Mouse (Mus musculus): ENCODE measurements around the gene Cd164.

Cd164 gene

DNA sequence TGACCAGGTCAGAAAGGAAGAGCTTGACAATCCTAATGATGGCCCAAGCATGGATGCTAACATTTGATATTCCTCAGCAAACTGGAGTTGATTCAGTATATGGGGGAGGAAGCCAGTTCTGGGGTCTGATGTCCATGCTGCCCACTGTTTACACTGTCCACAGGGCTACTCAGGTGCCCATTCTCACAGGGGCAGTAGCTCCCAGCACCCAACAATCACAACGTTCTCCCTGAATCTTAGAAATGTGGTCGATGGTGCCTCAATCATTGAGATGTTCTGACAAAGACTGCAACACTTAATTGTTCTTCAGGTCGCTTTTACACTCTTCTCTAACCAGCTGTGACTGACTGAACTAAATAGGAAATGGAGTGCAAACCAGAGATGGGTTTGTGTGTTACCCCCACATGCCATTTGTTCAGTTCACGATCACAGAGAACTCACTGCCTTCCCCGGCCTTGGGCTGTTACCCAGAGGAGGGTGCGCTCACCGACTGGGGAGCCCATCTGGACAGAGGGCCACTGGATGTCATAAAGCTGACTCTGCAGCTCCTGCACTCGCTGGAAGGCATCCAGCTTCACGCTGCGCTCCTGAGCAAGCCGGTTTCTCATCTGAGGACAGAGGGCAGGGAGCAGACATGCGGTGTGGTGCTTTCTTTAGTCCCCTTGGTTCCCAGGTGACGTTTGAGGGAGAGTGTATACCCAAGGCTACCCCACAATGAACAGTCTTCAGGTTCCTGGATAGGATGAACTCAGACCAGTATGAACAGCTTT is 27.4 kb downstream of the Cd164 start:
- no peak for DNase-seq (ENCODE audit: low spot score in 2 of 2)

DNA sequence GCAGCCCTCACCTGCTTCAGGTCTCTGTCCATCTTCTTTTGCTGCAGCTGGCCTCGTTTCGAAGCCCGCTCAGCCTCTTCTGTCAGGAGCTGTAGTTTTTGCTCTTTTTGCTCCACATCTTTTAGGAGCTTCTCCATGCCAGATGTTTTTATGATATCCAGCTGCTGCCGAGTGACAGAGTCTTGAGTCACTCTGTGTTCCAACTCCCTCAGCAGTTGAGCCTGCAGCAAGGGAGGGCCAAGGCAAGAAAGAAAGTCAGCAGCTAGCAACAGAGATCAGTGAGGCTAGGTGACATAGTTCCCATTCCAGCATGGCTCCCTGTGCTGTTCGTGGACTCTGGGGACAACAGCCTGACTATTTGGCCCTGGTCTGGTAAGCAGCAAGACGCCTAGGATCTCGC is 31.5 kb downstream of the Cd164 start:
- DNase-seq (ENCODE audit: low spot score in 2 of 2): no peak

DNA sequence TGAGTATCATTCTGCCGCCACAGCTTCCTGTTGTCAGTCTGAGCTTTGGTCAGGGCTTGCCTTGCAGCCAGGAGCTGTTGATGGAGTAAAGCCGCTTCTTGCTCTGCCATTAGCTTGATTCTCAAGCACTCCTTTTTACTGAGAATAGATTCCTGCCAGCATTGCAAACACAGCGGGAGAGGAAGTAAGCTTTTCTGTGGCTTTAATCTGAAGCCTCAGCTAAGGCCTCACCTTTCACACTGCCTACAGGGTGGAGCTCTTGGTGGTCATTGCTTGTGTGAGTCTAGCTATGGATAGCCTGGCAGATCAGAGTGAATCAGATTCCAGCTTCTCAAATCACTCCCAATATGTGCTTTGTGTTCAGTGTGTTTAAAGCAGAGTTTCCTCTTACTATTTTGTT is 33.1 kb downstream of the Cd164 start:
- DNase-seq (ENCODE audit: low spot score in 2 of 2): peak; percentile 15 to 33

DNA sequence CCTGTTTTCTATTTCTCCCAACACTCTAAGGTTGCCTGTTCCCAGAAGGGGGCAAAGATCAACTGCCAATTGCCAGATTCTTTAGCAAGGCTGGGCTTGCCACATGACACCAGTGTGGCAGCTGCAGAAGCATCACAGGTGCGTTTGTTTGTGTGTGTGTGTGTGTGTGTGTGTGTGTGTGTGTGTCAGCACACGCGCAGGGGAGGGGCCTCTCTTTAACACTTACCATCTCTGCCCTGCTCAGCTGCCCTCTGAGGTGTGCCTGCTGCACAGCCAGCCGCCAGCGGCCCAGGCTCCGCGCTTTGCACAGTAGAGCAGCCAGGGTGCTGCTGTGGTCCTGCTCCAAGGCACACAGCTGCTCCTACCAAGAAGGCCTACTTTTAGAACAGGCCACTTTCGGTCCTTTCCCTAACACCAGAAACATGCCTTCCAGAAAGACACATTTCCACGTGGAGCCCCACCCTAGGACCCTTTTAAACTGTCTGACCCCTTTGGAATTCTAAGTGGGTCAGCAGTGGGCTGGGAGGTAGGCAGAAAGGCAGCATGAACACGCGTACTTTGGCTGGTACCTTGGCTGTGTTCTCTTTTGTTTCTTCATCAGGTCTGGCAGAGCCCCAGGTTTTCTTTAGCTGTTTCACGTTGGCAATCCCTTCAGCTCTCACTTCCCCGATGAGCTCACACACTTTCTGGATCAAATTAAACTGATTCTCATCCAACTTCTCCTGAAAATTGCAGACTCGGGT is 33.8 kb downstream of the Cd164 start:
- DNase-seq (ENCODE audit: low spot score in 2 of 2): peak; percentile 89 to 92

DNA sequence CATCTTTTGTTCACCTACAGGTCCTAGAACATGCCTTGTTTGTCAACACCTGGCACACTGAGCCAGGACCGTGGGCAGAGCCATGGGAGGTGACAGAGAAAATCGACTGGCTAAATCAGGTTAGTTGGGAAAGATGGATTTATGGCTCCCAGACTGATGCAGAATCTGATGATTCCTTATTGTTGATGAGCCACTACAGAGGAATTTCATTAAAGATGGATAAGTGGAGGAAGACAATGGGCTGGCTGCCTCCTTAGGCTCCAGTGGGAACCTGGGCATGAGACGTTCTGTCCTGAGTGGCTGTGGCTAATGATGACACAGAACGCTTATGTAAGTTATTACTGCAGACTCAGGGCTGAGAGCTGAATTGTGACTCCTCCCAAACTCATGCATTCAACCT is 34.5 kb downstream of the Cd164 start:
- no peak for DNase-seq (ENCODE audit: low spot score in 2 of 2)

DNA sequence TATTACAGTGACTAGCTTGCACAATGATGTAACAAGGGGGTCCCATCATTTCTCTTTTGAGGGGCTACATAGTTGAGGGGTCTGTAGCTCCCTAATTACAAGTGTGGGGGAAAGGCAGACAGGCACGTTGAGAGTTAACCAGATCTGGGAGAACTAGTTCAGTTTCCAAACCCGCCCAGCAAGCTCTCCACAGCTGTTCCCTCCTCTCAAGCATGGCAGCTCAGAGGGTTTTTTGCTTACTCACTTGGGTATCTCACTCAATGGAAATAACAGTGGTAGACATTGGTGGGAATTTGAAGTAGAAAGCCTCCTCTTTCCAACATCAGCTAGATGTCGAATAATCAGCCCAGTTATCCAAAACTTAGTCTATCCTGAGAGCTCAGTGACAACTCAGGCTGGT is 35.9 kb downstream of the Cd164 start:
- no peak for DNase-seq (ENCODE audit: low spot score in 2 of 2)

DNA sequence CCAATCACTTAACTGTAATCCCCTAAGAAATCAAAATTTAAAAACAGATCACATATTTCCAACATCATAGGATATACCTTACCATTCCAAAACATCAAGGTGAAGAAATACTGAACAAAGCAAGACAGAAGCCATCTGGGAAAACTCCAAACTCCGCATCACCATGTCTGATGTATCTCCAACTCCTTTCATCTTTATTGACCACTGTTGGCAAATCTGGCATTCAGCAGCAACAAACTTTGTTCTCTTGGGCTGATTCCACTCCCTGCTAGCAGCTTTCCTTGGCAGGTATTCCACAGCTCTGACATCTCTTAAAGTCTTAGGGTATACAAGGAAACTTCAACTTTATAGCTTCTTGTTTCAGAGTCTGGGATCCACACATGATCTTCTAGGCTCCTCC is 39.2 kb downstream of the Cd164 start:
- DNase-seq (ENCODE audit: low spot score in 2 of 2): no peak

DNA sequence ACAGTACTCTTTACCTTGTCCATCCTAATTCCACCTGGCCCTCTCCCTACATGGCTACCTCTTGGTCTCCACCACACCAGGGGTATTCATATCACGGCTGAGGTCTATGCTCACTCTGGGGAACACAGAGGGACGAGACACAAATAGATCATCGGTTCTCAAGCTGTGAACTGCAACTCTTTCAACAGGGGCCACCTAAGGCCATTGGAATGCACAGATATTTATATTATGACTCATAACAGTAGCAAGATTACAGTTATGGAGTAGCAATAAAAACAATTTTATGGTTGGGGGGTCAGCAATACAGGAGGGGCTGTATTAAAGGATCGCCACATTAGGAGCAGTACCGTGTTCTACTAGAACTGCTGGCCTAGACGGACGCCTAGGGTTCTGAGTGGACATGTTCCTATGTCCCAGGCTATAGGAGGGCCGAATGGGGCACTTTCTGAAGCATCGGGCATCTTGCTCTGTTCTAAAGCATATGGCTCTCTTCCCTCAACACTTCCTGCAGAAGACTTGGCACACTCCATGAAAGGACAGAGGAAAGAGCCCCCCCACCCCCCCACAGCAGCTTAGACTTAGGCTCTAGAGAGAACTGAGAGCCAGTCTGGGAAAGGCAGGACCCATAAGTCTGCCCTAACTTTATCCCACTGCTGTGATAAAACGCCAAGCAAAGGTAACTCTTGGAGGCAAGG is 42.6 kb downstream of the Cd164 start:
- no peak for DNase-seq (ENCODE audit: low spot score in 2 of 2)

DNA sequence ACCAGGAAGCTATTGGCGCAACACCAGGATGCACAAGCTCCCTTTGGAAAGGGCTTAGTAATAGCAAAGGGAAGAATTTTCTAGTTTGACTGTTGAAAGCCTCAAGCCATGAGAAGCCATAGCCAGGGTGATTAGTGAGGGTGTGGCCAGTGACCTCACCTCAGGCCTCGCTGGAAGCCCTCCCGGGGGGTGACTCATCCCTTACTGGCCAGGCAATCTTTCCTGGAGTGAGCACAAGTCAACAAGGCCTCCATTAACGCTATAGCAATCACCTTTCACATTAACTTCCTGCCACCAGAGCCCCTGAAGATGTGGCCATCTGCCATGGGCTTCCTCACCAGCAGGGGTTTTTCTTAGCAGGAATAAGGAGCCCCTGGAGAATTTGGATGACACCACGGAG is 45.9 kb downstream of the Cd164 start:
- no peak for DNase-seq (ENCODE audit: low spot score in 2 of 2)

DNA sequence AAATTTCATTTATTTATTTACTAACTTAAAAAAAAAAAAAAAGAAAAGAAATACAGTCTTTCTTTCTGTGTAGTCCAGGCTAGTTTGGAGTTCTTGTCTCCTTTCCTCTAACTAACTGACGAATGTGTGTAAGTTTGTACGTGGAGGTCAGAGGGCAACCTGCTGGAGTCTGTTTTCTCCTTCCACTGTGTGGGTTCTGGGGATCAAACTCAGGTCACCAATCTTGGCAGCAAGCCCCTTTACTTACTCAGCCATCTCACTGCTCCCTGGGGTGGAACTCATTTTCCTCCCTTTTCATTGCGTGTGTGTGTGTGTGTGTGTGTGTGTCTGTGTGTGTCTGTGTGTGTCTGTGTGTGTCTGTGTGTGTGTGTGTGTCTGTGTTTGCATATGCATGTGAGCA is 49.1 kb downstream of the Cd164 start:
- DNase-seq (ENCODE audit: low spot score in 2 of 2): no peak

DNA sequence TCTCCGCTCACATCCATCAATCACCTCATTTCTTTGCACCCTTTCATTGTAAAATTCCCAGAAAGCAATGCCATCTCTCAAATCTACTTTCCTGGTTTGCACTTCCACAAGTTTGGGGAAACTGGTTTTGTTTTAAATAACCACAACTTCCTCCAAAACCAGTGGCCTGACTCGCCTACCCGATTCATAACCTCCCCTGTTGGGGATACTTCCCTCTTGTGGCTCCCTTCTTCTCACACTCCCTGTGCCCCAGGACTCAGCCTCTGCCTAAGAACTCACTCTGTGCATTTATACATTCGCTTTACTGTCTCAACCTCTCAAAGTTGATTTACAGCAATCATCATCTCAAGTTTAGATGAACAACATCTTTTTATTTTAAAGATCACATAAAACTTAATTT is 51.9 kb downstream of the Cd164 start:
- no peak for DNase-seq (ENCODE audit: low spot score in 2 of 2)

DNA sequence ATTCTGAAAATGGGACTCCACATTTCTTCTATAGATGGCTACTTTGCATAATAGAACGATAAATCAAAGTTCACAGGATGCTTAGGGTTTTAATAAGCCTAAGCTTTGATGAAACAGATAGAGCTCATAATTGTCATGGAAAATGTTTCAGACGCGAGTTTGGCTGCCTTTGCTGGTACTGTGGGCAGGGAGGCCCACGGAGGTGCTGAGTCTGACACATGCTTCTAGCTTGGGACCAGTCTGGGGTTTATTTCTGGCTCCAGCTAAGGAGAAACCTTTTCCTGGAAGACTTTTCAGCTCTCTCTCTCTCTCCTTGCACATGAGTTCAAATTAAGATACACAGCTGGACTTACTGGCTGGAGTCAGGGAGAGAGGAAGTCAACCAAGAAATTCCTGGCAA is 53.1 kb downstream of the Cd164 start:
- no peak for DNase-seq (ENCODE audit: low spot score in 2 of 2)

DNA sequence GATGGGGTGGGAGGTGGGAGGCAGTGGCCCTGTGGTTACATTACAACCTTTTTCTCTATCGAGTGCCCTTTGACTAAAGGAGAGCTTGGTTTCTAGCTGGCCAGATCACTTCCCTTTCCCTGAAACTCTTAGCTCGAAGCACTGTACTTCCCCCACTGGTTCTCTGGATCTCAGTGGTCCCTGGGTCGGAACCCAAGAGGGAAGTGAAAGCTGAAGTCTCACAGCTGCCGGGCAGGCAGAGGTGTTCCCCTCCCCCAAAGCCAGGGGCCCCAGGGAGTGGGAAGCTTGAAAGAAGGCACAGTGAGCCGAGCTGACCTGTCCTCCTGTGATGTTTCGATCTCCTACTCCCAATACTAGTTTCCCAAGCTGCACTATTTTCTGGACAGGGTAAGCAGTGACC is 54.0 kb downstream of the Cd164 start:
- DNase-seq (ENCODE audit: low spot score in 2 of 2): no peak

DNA sequence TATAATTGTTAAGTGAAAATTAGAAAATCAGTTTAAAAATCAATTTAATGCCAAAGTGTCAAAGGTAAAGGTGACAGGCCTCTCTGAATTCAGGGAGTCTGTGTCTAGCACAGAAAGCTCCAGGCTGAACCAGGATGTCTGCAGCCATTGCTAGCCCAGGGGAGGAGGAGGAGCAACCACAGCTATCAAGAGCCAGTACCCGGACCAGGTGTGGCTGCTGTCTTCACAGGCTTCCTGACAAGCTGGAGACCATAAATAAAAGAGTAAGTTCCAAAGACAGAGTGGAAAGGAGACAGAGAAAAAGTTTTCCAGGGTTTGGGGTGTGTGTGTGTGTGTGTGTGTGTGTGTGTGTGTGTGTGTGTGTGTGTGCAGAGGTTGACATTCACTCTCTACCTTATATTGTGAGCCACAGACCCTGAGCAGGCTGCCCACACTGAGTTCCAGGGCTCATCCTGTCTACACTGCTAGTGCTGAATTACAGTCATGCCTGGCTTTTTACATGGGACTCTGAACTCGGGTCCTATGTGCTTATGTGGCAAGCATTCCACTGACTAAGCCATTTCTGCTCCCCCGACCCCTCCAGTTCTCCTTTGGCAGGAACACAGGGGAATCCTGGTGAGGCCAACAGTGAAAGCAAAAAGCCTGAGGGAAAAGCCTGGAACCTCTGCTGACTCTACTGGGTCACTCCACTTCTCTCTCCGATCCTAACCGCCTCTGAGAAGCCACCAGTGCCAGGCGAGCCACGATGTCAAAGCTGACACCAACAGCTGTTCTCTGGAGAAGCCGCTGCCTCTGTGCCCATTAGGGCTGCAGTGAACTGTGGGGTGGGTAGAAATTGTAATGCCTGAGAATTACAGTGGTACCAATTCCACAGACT is 56.5 kb downstream of the Cd164 start:
- DNase-seq (ENCODE audit: low spot score in 2 of 2): peak in 1 of 2 experiments; percentile 48

DNA sequence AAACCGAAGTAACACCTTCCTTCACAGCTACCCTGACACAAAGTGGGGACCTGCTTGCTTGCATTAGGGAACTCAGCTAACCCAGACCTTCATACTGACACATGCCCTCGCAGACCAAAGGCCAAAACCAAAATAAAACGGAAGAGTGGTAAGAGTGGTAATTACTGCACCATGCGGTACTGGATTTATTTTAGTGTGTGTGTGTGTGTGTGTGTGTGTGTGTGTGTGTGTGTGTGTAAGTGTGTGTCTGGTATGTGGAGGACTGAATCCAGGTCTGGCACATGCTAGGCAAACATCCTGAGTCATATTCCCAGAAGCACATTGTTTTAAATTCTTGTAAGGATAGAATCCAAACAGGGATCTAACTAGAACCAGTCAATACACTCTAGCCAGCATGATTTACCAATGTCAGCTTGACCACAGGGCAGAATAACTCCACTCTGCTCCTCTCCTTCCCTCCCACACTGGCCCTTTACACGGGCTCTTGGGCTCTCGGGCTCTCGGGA is 57.2 kb downstream of the Cd164 start:
- no peak for DNase-seq (ENCODE audit: low spot score in 2 of 2)

DNA sequence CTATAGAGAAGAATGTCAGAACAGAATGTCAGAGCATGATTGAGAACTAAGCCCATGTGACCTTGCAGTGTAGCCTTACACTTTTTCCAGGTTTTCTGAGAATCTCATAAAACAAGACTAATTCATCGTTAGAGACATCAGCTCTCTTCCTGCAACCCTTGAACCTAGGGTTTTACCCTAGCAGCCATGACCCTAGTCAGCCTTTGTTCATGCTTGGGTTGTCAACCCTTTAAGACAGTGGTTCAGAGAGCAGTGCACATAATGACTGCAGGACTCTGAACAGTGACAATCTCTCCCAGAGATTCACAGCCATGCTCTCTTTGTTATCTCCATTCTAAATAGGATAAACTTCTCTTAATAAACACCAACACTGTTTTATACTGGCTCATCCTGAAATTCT is 59.3 kb downstream of the Cd164 start:
- no peak for DNase-seq (ENCODE audit: low spot score in 2 of 2)

DNA sequence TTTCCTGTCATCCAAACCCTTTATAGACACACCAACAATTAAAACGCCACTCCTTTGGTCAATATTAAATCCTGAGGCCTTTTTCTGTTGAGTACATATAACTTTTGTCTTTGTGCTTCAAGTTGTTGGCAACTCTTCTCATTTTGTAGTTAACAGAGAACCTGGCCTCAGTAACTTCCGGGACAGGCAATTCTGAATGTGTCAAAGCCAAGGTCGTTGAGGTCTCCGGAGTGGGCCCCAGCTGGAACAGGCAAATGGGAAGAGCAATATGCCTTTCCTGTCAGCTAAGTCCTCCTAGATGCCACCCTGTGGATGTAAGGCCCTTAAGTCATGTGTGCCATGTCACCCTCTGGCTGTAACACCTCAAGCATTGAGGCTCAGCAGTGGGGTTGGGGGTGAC is 61.2 kb downstream of the Cd164 start:
- DNase-seq (ENCODE audit: low spot score in 2 of 2): no peak
